Mouse (Mus musculus): ENCODE data around the gene Ttk. TPM values are rescaled to one million over a fixed set of nuclear protein-coding genes. Genes with fewer than 3 reads are reported as not detected.

Ttk gene
- polyA plus RNA-seq, 1 experiment from 2014 or later: 19.9 TPM

DNA sequence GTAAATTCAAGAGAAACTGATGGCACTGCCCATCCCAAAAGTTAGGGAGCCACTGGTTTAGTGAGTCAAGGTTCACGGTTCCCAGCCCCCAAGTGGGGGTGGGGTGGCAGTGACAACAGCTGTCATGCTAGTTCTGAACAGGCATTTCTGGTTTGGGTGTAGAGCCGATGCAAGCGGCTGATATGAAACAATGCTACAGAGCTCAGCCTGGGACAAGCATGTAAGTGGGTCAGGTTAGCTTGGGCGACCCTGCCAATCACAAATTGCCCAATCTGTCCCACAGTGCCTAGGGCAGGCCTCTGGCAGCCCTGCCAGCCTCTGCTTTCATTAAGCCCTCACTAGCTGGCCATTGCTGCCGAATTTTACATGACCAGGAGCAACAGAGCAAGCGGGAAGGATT, 47.7 kb downstream of the Ttk start:
- H3K4me2 ChIP-seq (ENCODE audit: low read depth, low read length): no peak overlapping the region
- no peaks in the 10 kb centered on the region for H3K9me3 ChIP-seq (replicated peaks; ENCODE audit: control insufficient read depth, low read length)
- no peak for ATAC-seq (replicated peaks; ENCODE audit: extremely low read depth, insufficient read depth, low FRiP score)
- H3K36me3 ChIP-seq (ENCODE audit: control insufficient read depth, insufficient read depth): no peaks in the 10 kb centered on the region
- no peaks in the 10 kb centered on the region for H3K27me3 ChIP-seq (ENCODE audit: control insufficient read depth, insufficient read depth, low read length)
- no peak overlapping the region for H3K9ac ChIP-seq (ENCODE audit: low read length)
- no peaks in the 10 kb centered on the region for H3K4me1 ChIP-seq (ENCODE audit: control insufficient read depth, insufficient read depth, low read length)
- 74% methylated on average over 6 of the region's 6 CpGs for WGBS
- H3K27ac ChIP-seq (ENCODE audit: low read length): no peak overlapping the region
- H3K4me3 ChIP-seq (ENCODE audit: low read length): no peak overlapping the region

DNA sequence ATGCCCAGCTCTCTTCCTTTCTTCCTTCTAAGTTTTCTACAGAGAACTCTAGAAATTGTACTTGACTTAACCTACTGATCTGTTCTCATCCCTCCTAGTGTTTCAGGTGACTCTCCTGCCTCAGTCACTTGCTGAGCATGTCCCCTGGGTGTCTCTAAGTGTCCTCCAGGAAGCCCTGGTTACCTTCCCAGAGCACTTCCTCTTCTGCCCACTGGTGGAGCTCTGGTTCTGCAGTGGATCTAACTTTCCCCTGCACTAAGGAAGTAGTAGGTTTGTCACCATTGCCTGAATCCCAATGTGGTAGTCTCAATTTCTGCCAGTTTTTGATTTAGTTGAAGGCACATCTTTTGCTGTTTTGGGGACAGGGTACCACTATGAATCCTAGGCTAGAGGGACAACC, 51.7 kb downstream of the Ttk start:
- no peaks in the 10 kb centered on the region for H3K4me1 ChIP-seq (ENCODE audit: control insufficient read depth, insufficient read depth, low read length)
- no peaks in the 10 kb centered on the region for H3K27me3 ChIP-seq (ENCODE audit: control insufficient read depth, insufficient read depth, low read length)
- H3K9ac ChIP-seq (ENCODE audit: low read length): no peak overlapping the region
- H3K9me3 ChIP-seq (replicated peaks; ENCODE audit: control insufficient read depth, low read length): no peaks in the 10 kb centered on the region
- no peak for ATAC-seq (replicated peaks; ENCODE audit: extremely low read depth, insufficient read depth, low FRiP score)
- H3K27ac ChIP-seq (ENCODE audit: low read length): no peak overlapping the region
- H3K36me3 ChIP-seq (ENCODE audit: control insufficient read depth, insufficient read depth): no peaks in the 10 kb centered on the region
- no peak overlapping the region for H3K4me2 ChIP-seq (ENCODE audit: low read depth, low read length)
- no peak overlapping the region for H3K4me3 ChIP-seq (ENCODE audit: low read length)

DNA sequence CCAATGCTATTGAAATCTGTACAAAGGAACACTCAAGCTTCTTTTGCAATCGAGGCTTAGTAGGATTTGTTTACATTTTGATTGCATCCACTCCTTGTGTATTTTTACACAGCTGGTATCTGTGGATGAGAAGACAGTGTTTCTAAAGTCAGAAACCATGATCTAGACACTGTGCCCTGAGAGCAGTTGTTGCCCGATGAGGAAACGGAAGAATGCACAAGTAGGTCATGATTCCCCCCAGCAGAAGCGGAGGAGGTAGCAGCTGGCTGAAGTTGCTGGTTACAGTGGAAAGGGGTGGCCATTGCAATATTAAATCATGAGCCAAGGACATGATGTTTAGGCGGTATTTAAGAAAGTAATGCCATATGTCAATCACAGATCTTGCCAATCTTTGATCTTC, 53.7 kb downstream of the Ttk start:
- Histone ChIP-seq H3K27me3 (ENCODE audit: control insufficient read depth, insufficient read depth, low read length) (no peaks in the 10 kb centered on the region), H3K4me3 (ENCODE audit: low read length) (no peak overlapping the region), H3K36me3 (ENCODE audit: control insufficient read depth, insufficient read depth) (no peaks in the 10 kb centered on the region), H3K4me2 (ENCODE audit: low read depth, low read length) (no peak overlapping the region), H3K9me3 (replicated peaks; ENCODE audit: control insufficient read depth, low read length) (no peaks in the 10 kb centered on the region), H3K4me1 (ENCODE audit: control insufficient read depth, insufficient read depth, low read length) (no peaks in the 10 kb centered on the region), H3K9ac (ENCODE audit: low read length) (no peak overlapping the region), H3K27ac (ENCODE audit: low read length) (no peak overlapping the region)
- WGBS: 82% methylated on average over 5 of the region's 5 CpGs
- ATAC-seq (replicated peaks; ENCODE audit: extremely low read depth, insufficient read depth, low FRiP score): no peak

DNA sequence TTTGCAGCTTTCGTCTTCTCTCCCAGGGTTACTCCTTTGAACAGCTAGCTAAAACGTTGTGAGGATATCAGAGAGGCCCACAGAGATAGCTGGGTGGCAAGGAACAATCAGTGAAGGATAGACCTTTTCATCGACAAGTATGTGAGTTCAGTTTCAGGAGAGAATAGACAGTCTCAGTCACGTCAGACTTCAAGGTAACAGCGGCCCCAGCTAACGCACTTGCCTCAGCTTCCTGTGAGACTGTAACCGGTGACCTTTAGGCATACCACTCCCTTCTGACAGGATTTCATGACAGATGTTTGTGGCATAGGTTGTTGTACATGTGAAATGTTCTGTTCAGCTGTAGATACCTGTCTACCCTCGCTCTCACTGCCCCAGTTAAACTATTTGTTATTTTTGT, 58.6 kb downstream of the Ttk start:
- Histone ChIP-seq H3K27ac (ENCODE audit: low read length) (no peak overlapping the region), H3K4me2 (ENCODE audit: low read depth, low read length) (no peak overlapping the region), H3K36me3 (ENCODE audit: control insufficient read depth, insufficient read depth) (no peaks in the 10 kb centered on the region), H3K4me3 (ENCODE audit: low read length) (no peak overlapping the region), H3K27me3 (ENCODE audit: control insufficient read depth, insufficient read depth, low read length) (no peaks in the 10 kb centered on the region), H3K9me3 (replicated peaks; ENCODE audit: control insufficient read depth, low read length) (no peaks in the 10 kb centered on the region), H3K9ac (ENCODE audit: low read length) (no peak overlapping the region), H3K4me1 (ENCODE audit: control insufficient read depth, insufficient read depth, low read length) (no peaks in the 10 kb centered on the region)
- 66% methylated on average over 8 of the region's 8 CpGs for WGBS
- no peak for ATAC-seq (replicated peaks; ENCODE audit: extremely low read depth, insufficient read depth, low FRiP score)

DNA sequence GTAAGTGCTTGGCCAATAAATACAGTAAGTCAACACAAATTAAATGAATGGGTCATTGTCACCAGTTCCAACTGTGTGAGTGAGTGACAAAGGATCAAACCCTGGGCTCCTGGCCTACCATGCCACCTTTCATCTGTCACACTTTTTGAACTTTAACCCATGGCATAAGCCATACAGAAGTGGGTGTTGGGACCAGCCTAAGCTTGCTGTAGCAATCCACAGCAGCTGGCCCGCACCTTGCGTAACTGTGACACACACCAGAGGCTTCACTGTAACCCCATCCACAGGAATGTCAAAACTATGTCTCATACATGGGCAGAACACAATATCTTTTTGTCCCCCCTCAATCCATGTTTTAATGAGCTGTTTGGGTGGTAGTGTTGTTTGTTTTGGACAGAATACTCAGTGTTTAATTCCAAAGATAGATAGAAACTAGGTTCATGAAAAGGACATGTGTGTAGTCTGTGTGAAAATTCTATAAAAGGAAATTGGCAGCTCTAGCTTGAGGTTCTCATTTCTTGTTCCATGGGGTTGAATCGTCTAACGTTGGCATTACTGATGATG, 59.4 kb downstream of the Ttk start:
- Histone ChIP-seq H3K27me3 (ENCODE audit: control insufficient read depth, insufficient read depth, low read length) (no peaks in the 10 kb centered on the region), H3K36me3 (ENCODE audit: control insufficient read depth, insufficient read depth) (no peaks in the 10 kb centered on the region), H3K4me1 (ENCODE audit: control insufficient read depth, insufficient read depth, low read length) (no peaks in the 10 kb centered on the region), H3K4me2 (ENCODE audit: low read depth, low read length) (no peak overlapping the region), H3K27ac (ENCODE audit: low read length) (no peak overlapping the region), H3K9me3 (replicated peaks; ENCODE audit: control insufficient read depth, low read length) (no peaks in the 10 kb centered on the region), H3K4me3 (ENCODE audit: low read length) (no peak overlapping the region), H3K9ac (ENCODE audit: low read length) (no peak overlapping the region)
- 65% methylated on average over 4 of the region's 4 CpGs for WGBS
- ATAC-seq (replicated peaks; ENCODE audit: extremely low read depth, insufficient read depth, low FRiP score): no peak

DNA sequence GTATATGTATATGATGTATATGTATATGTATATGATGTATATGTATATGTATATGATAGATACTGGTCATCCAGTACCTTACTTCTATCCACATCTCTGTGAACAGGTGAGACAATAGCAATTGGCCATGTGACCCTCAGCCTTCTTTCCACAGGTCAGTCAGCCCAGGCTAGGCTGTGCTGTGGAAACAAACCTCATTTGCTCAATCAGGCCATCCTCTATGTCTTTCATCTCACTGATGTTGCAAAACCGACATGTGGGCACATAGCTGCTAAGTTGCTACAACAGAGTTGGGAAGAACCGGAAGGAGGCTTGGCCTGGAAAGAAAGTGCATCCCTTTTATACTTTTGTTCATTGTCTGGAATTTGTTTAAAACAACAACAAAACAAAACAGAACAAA, 67.6 kb downstream of the Ttk start:
- no peak overlapping the region for H3K4me2 ChIP-seq (ENCODE audit: low read depth, low read length)
- H3K9ac ChIP-seq (ENCODE audit: low read length): no peak overlapping the region
- 79% methylated on average over 2 of the region's 2 CpGs for WGBS
- no peak overlapping the region for H3K27ac ChIP-seq (ENCODE audit: low read length)
- H3K4me3 ChIP-seq (ENCODE audit: low read length): no peak overlapping the region
- H3K27me3 ChIP-seq (ENCODE audit: control insufficient read depth, insufficient read depth, low read length): no peaks in the 10 kb centered on the region
- no peaks in the 10 kb centered on the region for H3K4me1 ChIP-seq (ENCODE audit: control insufficient read depth, insufficient read depth, low read length)
- no peaks in the 10 kb centered on the region for H3K36me3 ChIP-seq (ENCODE audit: control insufficient read depth, insufficient read depth)
- ATAC-seq (replicated peaks; ENCODE audit: extremely low read depth, insufficient read depth, low FRiP score): no peak
- no peaks in the 10 kb centered on the region for H3K9me3 ChIP-seq (replicated peaks; ENCODE audit: control insufficient read depth, low read length)

DNA sequence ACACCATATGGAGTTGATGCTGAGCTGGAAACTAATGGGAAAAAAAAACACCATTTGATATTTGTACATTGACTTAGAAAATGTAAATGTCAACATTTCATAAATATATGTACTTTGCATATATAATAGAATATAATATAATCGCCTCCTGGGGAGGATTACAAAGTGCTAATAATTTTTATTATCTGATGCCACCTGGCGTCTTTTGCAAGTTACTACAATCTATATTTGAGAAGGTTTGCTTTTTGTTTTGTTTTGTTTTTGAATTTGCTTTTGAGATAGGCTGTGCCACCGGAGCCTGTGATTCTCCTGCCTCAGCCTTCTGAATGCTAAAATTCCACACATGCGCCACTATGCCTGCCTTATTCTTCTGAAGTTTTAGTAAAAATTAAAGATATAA, 71.3 kb downstream of the Ttk start:
- Histone ChIP-seq H3K36me3 (ENCODE audit: control insufficient read depth, insufficient read depth) (no peaks in the 10 kb centered on the region), H3K9me3 (replicated peaks; ENCODE audit: control insufficient read depth, low read length) (no peaks in the 10 kb centered on the region), H3K27me3 (ENCODE audit: control insufficient read depth, insufficient read depth, low read length) (no peaks in the 10 kb centered on the region), H3K4me3 (ENCODE audit: low read length) (no peak overlapping the region), H3K4me2 (ENCODE audit: low read depth, low read length) (no peak overlapping the region), H3K4me1 (ENCODE audit: control insufficient read depth, insufficient read depth, low read length) (no peaks in the 10 kb centered on the region), H3K9ac (ENCODE audit: low read length) (no peak overlapping the region), H3K27ac (ENCODE audit: low read length) (no peak overlapping the region)
- 59% methylated on average over 4 of the region's 4 CpGs for WGBS
- no peak for ATAC-seq (replicated peaks; ENCODE audit: extremely low read depth, insufficient read depth, low FRiP score)

DNA sequence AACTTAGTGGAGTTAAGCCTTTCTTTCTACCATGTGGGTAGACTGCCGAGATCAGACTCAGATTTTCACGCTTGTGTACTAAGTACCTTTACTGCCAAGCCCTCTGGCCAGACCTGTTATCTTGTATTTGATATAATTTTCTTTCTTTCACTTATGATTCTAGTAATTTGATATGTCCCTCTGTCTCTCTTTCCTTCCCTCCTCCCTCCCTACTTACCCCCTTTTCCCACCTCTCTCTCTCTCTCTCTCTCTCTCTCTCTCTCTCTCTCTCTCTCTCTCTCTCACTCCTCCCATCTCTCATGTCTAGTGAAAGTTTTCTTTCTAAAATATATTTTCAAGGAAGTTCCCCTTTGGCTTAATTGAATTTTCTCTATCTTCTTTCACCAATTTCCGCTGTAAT, 72.5 kb downstream of the Ttk start:
- H3K27ac ChIP-seq (ENCODE audit: low read length): no peak overlapping the region
- H3K9me3 ChIP-seq (replicated peaks; ENCODE audit: control insufficient read depth, low read length): no peaks in the 10 kb centered on the region
- H3K4me2 ChIP-seq (ENCODE audit: low read depth, low read length): no peak overlapping the region
- no peak for ATAC-seq (replicated peaks; ENCODE audit: extremely low read depth, insufficient read depth, low FRiP score)
- no peak overlapping the region for H3K9ac ChIP-seq (ENCODE audit: low read length)
- H3K27me3 ChIP-seq (ENCODE audit: control insufficient read depth, insufficient read depth, low read length): no peaks in the 10 kb centered on the region
- 66% methylated on average over 3 of the region's 3 CpGs for WGBS
- H3K4me3 ChIP-seq (ENCODE audit: low read length): no peak overlapping the region
- no peaks in the 10 kb centered on the region for H3K36me3 ChIP-seq (ENCODE audit: control insufficient read depth, insufficient read depth)
- H3K4me1 ChIP-seq (ENCODE audit: control insufficient read depth, insufficient read depth, low read length): no peaks in the 10 kb centered on the region

DNA sequence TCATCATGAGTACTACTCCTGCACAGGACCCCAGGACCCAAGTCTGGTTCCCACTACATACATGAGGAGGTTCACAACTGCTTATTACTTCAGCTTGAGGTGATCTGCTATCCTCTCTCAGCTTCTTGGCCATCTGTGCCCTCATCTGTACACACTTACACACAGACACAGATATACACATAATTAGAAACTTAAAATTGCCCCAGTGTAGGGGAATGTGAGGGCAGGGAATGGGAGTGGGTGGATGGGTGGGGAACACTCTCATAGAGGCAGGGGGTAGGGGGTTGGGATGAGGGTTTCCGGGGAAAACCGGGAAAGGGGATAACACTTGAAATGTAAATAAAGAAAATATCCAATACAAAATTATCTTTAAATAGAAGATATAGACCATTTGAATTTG, 75.3 kb downstream of the Ttk start:
- H3K36me3 ChIP-seq (ENCODE audit: control insufficient read depth, insufficient read depth): no peaks in the 10 kb centered on the region
- H3K9ac ChIP-seq (ENCODE audit: low read length): no peak overlapping the region
- WGBS: 82% methylated on average over 2 of the region's 2 CpGs
- no peak overlapping the region for H3K4me2 ChIP-seq (ENCODE audit: low read depth, low read length)
- H3K4me1 ChIP-seq (ENCODE audit: control insufficient read depth, insufficient read depth, low read length): no peaks in the 10 kb centered on the region
- no peaks in the 10 kb centered on the region for H3K9me3 ChIP-seq (replicated peaks; ENCODE audit: control insufficient read depth, low read length)
- no peaks in the 10 kb centered on the region for H3K27me3 ChIP-seq (ENCODE audit: control insufficient read depth, insufficient read depth, low read length)
- no peak overlapping the region for H3K4me3 ChIP-seq (ENCODE audit: low read length)
- no peak for ATAC-seq (replicated peaks; ENCODE audit: extremely low read depth, insufficient read depth, low FRiP score)
- no peak overlapping the region for H3K27ac ChIP-seq (ENCODE audit: low read length)

DNA sequence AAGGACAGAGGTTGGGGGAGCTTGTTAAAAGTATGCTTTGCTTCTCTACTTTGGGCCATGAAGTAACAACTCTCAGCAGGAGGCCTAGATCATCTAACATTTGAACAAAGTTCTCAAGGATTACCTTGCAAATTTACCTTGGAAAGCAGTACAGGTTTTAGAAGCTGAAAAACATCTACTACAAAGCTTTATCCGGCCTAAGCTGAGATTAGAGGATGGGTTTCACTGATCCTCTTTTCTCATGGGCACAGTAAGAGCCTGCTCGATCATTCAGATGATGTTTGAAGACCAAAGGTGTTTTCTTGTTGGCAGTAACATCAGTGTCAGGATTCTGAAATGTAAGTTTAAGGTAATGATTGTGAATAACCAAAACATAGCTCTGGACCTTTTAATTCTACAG, 76.4 kb downstream of the Ttk start:
- no peaks in the 10 kb centered on the region for H3K27me3 ChIP-seq (ENCODE audit: control insufficient read depth, insufficient read depth, low read length)

More for the DNA sequence above, 76.4 kb downstream of the Ttk start:
- H3K27ac ChIP-seq (ENCODE audit: low read length): no peak overlapping the region
- ATAC-seq (replicated peaks; ENCODE audit: extremely low read depth, insufficient read depth, low FRiP score): no peak
- H3K36me3 ChIP-seq (ENCODE audit: control insufficient read depth, insufficient read depth): no peaks in the 10 kb centered on the region
- WGBS: 75% methylated on average over 2 of the region's 2 CpGs
- H3K9me3 ChIP-seq (replicated peaks; ENCODE audit: control insufficient read depth, low read length): no peaks in the 10 kb centered on the region
- H3K9ac ChIP-seq (ENCODE audit: low read length): no peak overlapping the region
- no peak overlapping the region for H3K4me2 ChIP-seq (ENCODE audit: low read depth, low read length)
- no peak overlapping the region for H3K4me3 ChIP-seq (ENCODE audit: low read length)
- H3K4me1 ChIP-seq (ENCODE audit: control insufficient read depth, insufficient read depth, low read length): no peaks in the 10 kb centered on the region

Measured in heart, embryonic 16.5 days (tissue).